Mouse (Mus musculus): ENCODE data around the gene Zfp764.

DNA sequence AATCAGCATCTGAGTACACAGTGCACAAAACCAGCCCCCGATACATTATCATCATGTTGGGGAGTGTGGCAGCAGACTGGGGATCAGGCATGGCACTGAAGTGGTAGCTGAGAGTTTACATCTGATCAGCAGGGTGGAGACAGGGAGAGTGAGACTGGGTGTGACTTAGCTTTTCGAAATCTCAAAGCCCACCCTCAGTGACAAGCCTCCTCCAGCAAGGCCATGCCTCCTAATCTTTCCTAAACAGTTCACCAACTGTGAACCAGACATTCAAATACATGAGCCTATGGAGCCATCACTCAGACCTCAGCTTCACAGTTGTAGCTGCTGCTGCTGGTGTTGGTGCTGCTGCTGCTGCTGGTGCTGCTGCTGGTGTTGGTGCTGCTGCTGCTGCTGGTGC is 4.8 kb upstream of the Zfp764 start:
- TF ChIP-seq POLR2A (IDR thresholded peaks at IDR 0.05; ENCODE audit: control insufficient read depth, extremely low read depth, insufficient read depth, low read length, poor library complexity) = no peak
- no peak for TF ChIP-seq CTCF (IDR thresholded peaks at IDR 0.05; ENCODE audit: borderline replicate concordance, control insufficient read depth, extremely low read depth, insufficient read depth, low read length, poor library complexity)

Measured in thymus, adult 2 months (tissue).